Mouse (Mus musculus): ENCODE results near the gene Pcsk6.
"Not testable (repeated sequence)": the region's sequence is repeated elsewhere in the genome, so short reads cannot be mapped to it uniquely, and the experiment has no call there.

Gene Pcsk6

DNA sequence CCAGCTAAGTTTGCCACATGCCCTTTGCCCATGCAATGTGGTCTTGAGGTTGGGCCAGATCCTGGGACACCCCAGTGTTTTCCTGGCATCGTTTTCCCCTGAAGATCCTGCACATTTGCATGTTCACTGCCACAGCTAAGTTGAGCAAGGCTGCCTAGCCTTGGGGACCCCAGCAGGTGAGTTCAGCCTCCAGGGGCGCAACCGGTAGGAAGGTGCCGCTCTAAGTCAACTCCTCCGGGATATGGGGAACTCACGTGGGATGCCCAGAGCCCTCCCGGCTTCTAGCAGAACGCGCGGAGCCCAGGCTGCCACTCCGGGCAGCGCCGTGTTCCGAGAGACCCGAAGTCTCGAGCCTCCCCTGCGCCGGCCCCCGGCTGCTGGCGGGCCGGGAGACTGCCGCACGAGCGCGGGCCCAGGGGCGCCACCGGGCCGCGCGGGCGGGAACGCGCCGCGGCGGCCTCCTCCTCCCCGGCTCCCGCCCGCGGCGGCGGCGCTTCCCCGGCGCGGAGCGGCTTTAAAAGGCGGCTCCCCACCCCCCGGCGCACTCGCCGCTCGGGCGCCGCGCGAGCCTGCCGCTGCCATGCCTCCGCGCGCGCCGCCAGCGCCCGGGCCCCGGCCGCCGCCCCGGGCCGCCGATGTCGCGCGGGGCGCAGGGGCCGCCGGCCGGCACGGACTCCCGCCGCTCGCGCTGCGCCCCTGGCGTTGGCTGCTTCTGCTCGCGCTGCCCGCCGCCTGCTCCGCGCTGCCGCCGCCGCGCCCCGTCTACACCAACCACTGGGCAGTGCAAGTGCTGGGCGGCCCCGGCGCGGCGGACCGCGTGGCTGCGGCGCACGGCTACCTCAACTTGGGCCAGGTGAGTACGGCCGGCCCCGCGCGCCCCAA, at the start of gene Pcsk6:
Gene Pcsk6 (plus strand): TSS at position 144 of the 882 bp plus-strand sequence.
- in situ Hi-C loops (cut with MseI, MboI), result no loop called here

DNA sequence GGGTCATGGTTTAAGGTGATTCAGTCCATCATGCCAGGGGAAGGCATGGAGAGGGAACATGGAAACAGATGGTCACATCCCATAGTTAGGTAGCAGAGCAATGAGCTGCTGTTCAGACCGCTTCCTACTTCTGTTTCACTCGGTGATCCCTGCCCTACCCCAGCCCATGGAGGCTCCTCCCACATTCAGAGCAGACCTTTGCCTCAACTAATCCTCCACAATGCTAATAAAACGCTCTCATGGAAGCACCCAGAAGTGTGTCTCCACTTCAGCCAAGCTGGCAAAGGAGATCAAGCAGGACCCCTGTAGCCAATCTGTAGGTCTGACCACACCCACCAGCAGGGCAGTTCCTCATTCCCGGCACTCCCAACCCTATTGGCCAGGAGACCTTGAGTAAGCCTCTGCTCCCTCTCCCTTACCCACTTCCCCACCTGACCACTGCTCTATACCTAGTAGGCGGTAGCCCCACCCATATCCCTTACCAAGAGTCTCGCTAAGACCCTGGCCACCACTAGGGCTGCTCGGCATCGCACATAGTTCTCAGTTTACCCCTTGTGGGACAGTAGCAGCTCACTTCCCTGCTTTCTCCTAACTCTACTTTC, 47.8 kb upstream of the Pcsk6 start:
- in situ Hi-C loops (cut with MseI, MboI), result no loop called here

DNA sequence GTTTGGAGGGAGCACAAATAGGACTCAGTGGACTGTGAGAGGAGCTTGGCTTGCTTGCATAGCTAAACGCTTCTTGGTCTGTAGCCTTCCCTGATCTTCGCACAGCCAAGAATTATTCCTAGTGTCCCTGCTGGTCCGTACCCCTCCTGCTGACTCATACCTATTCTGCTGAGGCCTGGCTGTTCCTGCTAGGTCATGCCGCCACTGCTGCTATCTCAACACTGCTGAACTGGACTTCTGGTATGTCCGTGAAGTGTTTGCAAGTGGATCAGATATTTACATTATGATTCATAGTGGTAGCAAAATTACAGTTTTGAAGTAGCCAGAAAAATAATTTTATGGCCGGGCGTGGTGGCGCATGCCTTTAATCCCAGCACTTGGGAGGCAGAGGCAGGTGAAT, 44.0 kb upstream of the Pcsk6 start:
- in situ Hi-C loops (cut with MseI, MboI), result no loop called here

DNA sequence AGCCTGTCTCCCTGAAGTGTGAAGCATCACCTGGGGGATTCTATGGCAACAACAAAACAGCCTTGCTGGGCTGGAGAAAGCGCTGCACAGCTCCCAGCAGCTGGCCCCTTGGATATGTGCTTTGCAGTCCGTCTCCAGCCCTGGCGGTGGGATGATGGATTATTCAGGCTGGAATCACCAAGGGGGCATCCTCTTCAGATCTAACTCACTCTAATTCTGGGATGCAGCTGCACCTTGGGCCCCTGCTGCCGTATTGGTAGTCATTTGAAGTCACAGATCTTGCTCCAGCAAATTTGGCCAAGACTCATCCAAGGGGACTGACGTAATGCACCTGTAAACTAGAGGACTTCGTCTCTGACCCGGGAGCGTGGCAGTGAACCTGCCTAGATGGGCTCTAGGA, 41.1 kb upstream of the Pcsk6 start:
- in situ Hi-C loops (cut with MseI, MboI), result no loop called here

DNA sequence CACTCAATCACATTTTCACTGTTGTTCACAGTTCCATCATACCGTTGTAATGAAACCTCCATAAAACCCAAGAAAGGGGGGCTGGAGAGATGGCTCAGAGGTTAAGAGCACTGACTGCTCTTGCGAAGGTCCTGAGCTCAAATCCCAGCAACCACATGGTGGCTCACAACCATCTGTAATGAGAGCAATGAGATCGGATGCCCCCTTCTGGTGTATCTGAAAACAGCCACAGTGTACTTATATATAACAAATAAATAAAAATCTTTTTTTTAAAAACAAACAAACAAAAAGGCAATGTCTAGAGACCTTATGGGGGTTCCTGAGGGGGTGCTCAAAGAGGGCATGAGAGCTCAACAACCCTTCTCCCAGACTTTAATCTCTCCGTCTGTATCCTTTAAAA, 39.6 kb upstream of the Pcsk6 start:
- in situ Hi-C loops (cut with MseI, MboI), result not testable (repeated sequence)

DNA sequence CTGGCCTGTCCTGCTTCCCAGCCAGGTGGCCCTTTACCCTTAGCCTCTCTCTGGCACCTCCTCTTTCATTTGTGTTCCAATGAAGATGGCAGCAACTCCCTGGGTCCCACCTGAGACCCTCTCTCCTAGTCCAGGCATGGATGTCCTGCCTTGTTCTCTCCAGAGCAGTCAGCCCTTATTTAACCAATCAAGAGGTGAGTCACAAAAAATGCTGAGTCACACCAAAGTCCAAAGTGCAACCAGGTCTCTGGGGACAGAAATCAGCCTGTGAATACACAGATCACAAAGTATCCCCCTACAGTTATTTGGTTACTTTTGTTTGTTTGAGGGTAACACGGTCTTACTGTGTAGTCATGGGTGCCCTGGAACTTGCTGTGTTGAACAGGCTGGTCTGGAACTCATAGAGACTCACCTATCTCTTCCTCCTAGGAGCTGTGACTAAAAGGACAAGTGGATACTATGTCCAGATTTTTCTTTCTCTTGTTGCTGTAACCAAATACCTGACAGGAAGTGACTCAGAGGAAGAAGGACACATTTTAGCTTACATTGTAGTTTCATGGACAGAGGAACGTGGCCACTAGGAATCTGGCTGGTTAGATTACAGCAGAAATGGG, 38.9 kb upstream of the Pcsk6 start:
- in situ Hi-C loops (cut with MseI, MboI), result no loop called here

DNA sequence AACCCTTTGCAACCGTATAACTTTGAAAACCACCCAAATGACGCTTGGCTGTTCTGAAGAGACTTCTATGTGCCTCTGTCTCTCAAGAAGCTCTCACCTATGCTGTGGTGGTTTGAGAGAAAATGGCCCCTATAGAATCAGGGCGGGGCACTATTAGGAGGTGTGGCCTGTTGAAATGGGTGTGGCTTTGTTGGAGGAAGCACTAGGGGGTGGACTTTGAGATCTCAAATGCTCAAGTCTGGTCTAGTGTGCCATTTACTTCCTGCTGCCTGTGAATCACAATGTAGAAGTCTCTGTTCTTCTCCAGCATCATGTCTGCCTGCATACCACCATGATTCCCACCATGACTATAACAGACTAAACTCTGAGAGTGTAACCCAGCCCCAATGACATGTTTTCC, 21.8 kb upstream of the Pcsk6 start:
- in situ Hi-C loops (cut with MseI, MboI), result no loop called here

DNA sequence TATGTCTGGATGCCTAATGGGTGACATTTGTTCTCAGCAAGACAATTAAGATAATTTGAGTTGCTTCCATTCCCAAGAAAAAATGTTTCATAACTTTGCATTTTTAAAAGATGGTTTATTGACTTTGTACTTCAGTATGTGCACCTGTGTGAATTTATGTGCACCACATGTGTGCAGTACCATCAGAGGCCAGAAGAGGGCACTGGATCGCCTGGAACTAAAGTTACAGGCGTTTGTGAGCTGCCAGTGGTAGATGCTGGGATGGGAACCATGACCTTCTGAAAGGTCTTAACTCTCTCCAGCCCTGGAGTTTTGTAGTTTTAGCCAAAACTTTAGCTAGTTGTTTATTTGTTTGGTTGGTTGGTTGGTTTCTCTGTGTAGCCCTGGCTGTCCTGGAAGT, 18.3 kb upstream of the Pcsk6 start:
- in situ Hi-C loops (cut with MseI, MboI), result no loop called here

DNA sequence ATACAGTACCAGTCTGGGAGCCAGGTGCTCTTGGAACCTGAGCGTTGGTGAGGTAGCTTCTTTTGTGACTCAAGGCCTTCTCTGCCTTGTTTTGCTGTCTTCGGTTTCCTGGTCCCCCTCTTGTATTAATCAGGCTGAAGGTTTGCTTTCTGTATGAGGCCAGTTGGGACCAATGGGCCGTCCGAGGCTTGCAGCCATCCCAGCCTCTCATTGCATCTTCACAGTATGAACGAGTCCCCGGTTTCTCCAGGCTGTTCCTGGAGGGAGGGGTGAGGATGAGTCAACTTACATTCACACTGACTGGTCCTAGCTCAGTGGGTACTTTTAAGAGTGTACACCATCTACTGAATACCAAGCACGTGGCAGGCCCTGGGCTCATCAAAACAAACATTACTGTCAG, 553 bp upstream of the Pcsk6 start:
- in situ Hi-C loops (cut with MseI, MboI), result no loop called here

DNA sequence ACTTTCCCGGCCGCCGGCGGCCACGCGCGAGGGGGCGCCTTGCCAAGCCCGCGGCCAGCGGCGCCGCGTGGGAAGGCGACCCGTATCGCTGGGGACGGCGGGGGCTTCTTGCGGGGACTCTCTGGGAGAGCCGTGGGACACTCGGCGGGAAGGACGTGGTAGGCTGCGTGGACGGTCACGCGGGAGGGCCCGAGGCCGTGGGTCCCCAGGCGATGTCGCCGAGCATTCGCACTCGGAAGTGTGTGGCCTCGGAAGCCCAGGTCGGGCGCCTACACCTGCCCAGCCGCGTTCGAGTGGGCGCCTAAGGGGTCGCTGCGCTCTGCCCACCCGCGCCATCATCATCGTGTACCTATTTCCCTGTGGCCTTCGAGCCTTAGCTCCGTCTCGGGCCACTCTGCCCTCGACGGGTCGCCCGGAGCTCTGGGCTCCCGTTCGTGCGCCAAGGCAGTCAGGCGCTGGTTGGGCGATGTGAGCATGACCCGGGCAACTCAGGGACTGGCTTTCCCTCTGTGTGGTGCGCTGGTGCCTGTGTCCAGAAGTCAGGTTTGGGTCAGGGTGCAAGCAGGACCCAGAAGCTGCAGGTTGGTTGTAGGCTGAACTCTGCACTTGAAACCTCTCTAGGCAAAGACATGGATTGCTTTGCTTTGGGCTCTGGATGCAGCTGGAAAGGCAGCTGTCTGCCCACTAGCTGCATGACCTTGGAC, 1.1 kb downstream of the Pcsk6 start:
- in situ Hi-C loops (cut with MseI, MboI), result no loop called here

DNA sequence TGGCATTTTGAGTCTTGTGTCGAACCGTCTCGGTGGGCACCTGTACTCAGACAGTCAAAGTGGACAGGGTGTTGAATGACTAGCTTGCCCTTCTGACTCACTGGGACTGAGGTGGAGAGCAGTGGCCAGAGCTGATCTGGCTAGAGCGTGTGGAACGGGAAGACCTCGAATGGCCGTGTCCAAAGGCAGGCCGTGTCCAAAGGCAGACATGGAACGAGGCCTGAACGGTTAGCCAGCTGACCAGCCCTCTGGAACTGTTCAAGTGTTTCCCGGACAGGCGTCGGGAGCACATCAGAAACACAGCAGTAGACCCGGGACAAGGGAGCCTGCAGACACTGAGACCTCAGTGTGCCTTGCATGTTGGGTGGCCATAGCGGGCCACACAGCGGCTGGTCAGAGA, 7.6 kb downstream of the Pcsk6 start:
- in situ Hi-C loops (cut with MseI, MboI), result no loop called here

DNA sequence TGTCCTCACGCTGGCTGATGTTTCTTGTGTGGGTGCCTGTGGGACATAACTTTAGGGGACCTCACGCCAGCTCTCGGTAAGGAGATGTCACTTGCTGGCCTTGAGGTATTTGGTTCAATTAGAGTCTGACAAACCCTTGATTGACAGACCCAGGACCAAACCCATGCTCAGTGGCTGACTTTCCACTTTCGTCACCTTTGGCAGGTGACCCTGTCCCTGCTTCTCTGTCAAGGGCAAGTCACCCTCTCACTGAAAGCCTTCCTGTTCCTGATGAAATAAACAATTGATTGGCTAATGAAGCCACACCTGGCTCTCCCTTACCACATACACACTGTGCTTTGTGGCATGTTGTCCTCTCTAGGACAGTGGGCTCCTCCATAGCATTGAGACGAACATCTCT, 8.3 kb downstream of the Pcsk6 start:
- in situ Hi-C loops (cut with MseI, MboI), result no loop called here

DNA sequence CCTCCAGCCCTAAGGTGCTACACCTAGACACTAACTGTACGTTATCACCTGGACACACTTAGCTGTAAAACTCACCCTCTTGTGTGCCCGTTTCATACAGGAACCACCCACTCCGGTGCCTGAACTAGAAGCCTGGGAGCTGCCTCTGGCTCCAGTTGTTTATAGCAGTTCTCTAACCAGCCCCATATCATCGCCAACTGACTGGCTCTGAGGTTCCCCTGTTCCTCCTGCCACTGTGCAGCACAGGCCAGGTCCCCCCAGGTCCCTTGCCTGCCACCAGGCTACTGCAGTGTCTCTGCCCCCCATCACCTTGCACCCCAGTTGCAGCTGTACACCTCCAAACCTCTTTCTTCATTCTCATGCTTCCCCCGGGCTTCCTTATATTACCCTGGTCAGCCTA, 8.7 kb downstream of the Pcsk6 start:
- in situ Hi-C loops (cut with MseI, MboI), result no loop called here

DNA sequence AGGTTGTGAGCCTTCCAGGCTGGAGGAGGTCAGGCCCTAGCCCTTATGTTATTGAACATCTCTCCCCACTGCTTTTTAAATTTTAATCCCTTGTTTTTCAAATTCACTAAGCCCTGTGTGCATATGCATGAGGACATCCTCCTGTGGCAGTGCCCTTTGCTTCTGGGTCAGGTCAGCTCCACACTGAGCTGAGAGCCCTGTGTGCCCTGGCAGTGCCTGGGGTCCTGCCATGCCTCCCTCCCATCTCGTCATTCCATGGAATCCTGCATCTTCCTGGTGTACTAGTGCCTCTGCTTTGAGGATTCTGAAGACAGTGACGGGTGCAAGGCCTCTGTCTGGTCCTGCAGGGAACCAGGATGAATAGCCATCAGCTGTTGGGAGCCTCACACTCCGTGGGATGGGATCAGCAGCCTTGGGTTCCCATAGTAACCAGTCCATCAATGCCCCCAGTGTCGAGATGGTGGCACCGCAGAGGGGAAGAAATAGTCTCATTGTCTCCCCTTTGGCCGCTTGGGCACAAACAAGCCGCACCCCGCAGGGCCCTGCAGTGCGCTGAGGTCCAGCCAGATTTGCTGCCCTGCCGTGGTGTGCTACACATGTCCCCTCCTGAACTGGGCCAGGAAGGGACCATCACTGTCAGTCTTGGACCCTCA, 9.5 kb downstream of the Pcsk6 start:
- in situ Hi-C loops (cut with MseI, MboI), result no loop called here

DNA sequence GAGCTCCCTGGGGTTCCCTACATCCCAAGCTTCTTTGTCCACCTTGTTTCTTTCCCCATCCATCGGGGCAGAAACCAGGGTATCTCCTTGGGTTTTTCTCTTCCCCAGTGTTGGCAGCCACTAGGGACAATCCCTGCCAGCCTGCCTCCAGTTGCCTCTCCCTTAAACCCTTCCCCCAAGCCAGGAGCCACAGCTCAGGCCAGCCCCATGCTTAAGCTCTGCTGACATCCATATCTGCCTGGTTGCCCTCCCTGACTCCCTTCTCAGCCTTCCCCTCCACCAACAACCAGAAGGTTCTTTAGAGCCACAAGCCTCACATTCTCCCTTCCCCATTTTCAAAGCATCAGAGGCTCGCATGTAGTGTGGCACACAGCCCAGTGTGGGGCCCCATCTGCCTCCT, 10.3 kb downstream of the Pcsk6 start:
- in situ Hi-C loops (cut with MseI, MboI), result no loop called here

DNA sequence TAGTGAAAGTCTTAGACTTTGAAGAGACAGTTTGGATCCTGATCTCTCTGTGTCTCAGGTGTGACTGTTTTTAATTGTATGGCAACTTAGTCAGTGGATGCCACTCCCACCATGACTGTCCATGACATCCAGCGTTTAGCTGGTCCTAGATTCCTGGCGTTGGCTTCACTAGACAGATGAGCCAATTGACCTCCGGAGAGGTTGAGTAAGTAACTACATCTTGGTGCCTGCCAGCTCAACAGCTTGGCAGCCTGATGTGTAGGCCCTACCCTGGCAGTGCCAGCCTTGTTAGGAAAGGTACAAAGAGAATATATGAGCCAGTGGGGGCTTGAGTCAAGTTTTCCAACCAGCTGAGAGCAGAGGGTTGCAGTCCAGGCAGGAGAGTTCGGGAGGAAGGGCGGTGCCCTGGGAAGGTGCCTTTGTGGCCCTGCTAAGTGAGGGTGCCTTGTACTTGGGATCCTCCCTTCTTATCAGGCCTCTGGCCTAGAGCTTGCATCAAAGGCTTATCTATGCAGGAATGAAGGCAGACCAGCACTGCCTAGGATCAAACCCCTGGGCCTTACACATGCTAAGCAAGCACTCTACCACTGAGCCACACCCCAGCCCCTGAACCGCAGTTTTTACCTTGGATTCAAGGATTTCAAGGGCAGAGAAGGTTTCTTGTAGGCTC, 11.8 kb downstream of the Pcsk6 start:
- in situ Hi-C loops (cut with MseI, MboI), result no loop called here

DNA sequence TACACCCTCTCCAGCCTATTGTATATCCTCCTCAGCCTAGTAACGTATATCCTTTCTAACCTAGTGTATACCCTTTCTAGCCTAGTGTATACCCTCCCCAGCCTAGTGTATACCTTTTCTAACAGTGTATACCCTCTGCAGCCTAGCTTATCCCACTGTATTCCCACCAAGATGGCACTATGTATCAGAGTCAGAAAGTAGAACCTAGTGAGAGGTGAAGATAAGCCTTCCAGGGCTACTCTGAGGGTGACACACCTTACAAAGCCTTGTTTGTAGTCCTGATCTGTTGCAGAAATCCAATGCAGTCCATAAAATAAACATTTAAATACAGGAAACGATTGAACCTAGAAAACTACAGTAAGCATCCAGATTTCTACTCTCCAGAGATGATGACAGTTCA, 12.4 kb downstream of the Pcsk6 start:
- in situ Hi-C loops (cut with MseI, MboI), result no loop called here

DNA sequence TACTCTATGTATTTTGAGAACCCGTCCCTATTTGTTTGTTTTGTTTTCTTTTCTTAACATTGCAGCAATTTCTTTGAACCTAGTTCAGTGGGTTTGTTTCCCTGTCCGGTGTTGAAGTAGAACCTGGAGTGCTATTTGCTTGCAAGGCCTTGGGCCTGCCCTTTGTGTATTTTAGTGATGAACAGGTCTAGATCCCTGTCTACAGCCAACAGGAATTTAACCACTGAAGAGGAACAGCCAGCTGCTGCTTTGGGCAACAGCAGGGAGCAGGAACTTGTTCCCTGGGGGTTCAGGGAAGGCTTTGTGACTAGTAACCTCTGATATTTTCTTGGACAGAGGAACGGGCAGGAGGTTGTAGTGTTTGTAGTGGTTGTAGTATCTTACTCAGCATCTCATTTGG, 15.1 kb downstream of the Pcsk6 start:
- in situ Hi-C loops (cut with MseI, MboI), result no loop called here

DNA sequence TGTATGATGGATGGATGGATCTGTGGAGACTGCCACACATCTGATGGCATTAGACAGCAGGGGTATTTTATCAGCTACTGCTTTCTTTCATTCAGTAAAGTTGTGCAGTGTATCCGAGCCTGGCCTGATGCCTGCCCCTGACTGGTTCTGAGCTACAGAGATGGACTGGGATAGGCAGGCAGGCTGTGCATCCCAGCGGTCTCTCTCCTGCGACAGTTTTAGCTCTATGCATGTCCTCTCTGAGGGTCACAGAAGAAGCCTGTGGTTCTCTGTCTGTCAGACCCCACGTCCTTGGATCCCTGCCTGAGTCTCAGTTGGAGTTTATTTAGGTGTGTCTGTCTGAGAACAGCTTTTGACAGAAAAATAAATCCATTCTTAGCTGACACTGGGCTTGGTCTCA, 16.7 kb downstream of the Pcsk6 start:
- in situ Hi-C loops (cut with MseI, MboI), result no loop called here

DNA sequence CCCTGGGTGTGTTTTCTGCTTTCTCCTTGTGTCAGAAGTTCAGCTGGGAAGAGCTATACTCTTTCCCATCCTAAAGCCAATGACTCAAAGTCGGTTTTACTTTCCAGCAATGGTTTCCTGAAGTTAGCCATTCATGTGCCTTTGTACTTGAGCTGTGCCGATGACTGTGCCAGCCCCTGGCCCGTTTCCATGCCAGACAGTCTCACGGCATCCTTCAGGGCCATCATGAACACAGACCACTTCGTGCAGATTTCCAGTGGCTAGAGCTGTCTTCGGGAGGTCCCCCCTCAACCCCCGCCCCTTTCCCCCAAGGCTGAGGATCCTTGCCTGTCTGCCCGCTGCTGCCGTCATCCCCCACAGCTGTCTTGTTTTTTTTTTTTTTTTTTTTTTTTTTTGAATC, 17.8 kb downstream of the Pcsk6 start:
- in situ Hi-C loops (cut with MseI, MboI), result no loop called here

DNA sequence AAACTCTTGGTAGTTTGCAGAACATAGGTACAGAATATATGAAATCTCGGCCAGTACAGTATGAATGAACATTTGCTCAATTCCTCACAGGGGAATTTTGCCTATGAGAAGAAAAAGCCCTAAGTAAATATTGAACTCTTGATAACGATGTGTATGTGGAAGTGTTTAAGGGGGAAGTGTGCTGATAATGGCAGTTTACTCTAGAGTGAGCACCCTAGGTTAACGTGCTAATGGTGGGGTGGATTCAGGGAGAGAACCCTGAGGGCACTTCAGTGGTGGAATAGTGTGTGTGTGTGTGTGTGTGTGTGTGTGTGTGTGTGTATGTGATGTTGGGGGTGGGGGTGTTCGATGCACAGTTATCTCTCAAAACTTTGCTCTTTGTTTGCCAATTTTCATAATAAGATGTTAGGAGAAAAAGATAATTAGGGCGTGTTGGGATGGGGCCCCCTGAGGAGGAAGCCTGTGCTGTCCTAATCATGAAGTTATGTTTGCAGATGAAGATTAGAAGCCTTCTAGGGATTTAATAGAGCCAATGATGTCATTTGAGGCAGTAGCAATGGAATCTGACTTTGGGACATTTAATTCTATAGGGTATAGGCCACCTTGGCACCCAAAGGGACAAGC, 19.2 kb downstream of the Pcsk6 start:
- in situ Hi-C loops (cut with MseI, MboI), result no loop called here
